Mouse (Mus musculus) kidney, adult 2 months (tissue): ENCODE data around the gene Creb3l2. TPM values are rescaled to one million over a fixed set of nuclear protein-coding genes. Genes with fewer than 3 reads are reported as not detected.

ENCODE experiments used
- DNase-seq: peaks from one replicate; pipeline ENCODE4 v3.0.0; 2021
- H3K27ac ChIP-seq: fragments of 200-500 bp; 2 replicates; pipeline ENCODE4 v1.5.1; 2012; ENCODE audit warnings: low read depth, low read length, control low read depth, inconsistent platforms; ENCODE audit not compliant: insufficient read depth
- H3K27me3 ChIP-seq: fragments of 200-500 bp; replicated peaks from 2 replicates; pipeline ENCODE4 v1.6.1; 2012; ENCODE audit warnings: mild to moderate bottlenecking, moderate library complexity, low read length, inconsistent platforms; ENCODE audit not compliant: control insufficient read depth, insufficient read depth
- H3K36me3 ChIP-seq: fragments of 200-500 bp; 2 replicates; pipeline ENCODE4 v1.6.1; 2012; ENCODE audit warnings: mild to moderate bottlenecking, moderate library complexity, low read length, inconsistent platforms; ENCODE audit not compliant: control insufficient read depth, insufficient read depth
- H3K4me1 ChIP-seq: fragments of 200-500 bp; 2 replicates; pipeline ENCODE4 v1.6.1; 2011; ENCODE audit warnings: low read length; ENCODE audit not compliant: control insufficient read depth, insufficient read depth
- H3K4me3 ChIP-seq: fragments of 200-500 bp; 2 replicates; pipeline ENCODE4 v1.5.1; 2011; ENCODE audit warnings: mild to moderate bottlenecking, low read depth, low read length, control low read depth; ENCODE audit not compliant: insufficient read depth
- CTCF ChIP-seq: fragments of 200-500 bp; conservative IDR thresholded peaks from 2 replicates; pipeline ENCODE4 v1.5.1; 2011; ENCODE audit warnings: low read depth, mild to moderate bottlenecking, control low read depth, low read length, moderate library complexity, mixed read lengths; ENCODE audit not compliant: insufficient read depth, insufficient read length
- POLR2A ChIP-seq: fragments of 200-500 bp; IDR thresholded peaks from one replicate; pipeline ENCODE4 v1.6.1; 2011; ENCODE audit warnings: low read depth, low read length, control low read depth
- WGBS: fragments of 180-500 bp; shearing (Covaris S2); methylation state at CpG from one replicate; pipeline ENCODE4 v1.1.7; 2018; 5-methylcytosine and 5-hydroxymethylcytosine counted together
- polyA plus RNA-seq: library from polyadenylated mRNA; depleted of rRNA; stranded (reverse); fragments of >200 nt; gene quantifications from 2 replicates; pipeline ENCODE4 v1.2.3, GENCODE M21; 2012

Gene Creb3l2
- polyA plus RNA-seq, 1 experiment: 25.0 TPM

GRCm38 (mm10) chr6:37411696-37412095, 30.2 kb downstream of the Creb3l2 start:
- Histone ChIP-seq H3K36me3 (no peaks in the 10 kb centered on the region; the same call in 1 of the 2 replicates), H3K27ac (no peak overlapping the region), H3K27me3 (no peaks in the 10 kb centered on the region), H3K4me1 (peaks cover 29% of the 10 kb centered on the region), H3K4me3 (no peak overlapping the region)
- 48% methylated on average over 3 of the region's 3 CpGs for WGBS
- no peak for DNase-seq
- TF ChIP-seq CTCF: no peak
- no peak for TF ChIP-seq POLR2A

- no peaks in the 10 kb centered on the region; the same call in 1 of the 2 replicates for H3K36me3 ChIP-seq
- TF ChIP-seq POLR2A (no peak), CTCF (no peak)
- H3K27ac ChIP-seq: no peak overlapping the region
- H3K27me3 ChIP-seq: no peaks in the 10 kb centered on the region
- WGBS: 83% methylated on average over 2 of the region's 2 CpGs
- DNase-seq: no peak
- H3K4me1 ChIP-seq: peaks cover 18% of the 10 kb centered on the region
- no peak overlapping the region for H3K4me3 ChIP-seq
Measured at GRCm38 (mm10) chr6:37409829-37410228, 32.1 kb downstream of the Creb3l2 start.

- 68% methylated on average over 3 of the region's 3 CpGs for WGBS
- no peaks in the 10 kb centered on the region for H3K27me3 ChIP-seq
- H3K27ac ChIP-seq: no peak overlapping the region
- no peaks in the 10 kb centered on the region for H3K36me3 ChIP-seq
- TF ChIP-seq CTCF (no peak), POLR2A (no peak)
- H3K4me3 ChIP-seq: no peak overlapping the region
- peaks cover 23% of the 10 kb centered on the region for H3K4me1 ChIP-seq
- no peak for DNase-seq
Measured at GRCm38 (mm10) chr6:37407876-37408275, 34.1 kb downstream of the Creb3l2 start.

- Histone ChIP-seq H3K4me1 (peaks cover 28% of the 10 kb centered on the region), H3K27ac (no peak overlapping the region), H3K4me3 (no peak overlapping the region), H3K27me3 (no peaks in the 10 kb centered on the region), H3K36me3 (no peaks in the 10 kb centered on the region)
- TF ChIP-seq CTCF: no peak
- no peak for TF ChIP-seq POLR2A
- WGBS: 71% methylated on average over 6 of the region's 6 CpGs
- no peak for DNase-seq
Measured at GRCm38 (mm10) chr6:37406903-37407302, 35.0 kb downstream of the Creb3l2 start.

GRCm38 (mm10) chr6:37406018-37406417, 35.9 kb downstream of the Creb3l2 start:
- TF ChIP-seq POLR2A (no peak), CTCF (no peak)
- 59% methylated on average over 10 of the region's 10 CpGs for WGBS
- Histone ChIP-seq H3K36me3 (no peaks in the 10 kb centered on the region), H3K27ac (no peak overlapping the region), H3K27me3 (no peaks in the 10 kb centered on the region), H3K4me1 (peaks cover 28% of the 10 kb centered on the region), H3K4me3 (no peak overlapping the region)
- no peak for DNase-seq

- peak; percentile 45 for DNase-seq
Measured at GRCm38 (mm10) chr6:37404325-37404724, 37.6 kb downstream of the Creb3l2 start.

GRCm38 (mm10) chr6:37401928-37402327, 40.0 kb downstream of the Creb3l2 start:
- H3K27me3 ChIP-seq: no peaks in the 10 kb centered on the region
- no peak overlapping the region for H3K4me3 ChIP-seq
- H3K4me1 ChIP-seq: peaks cover 46% of the 10 kb centered on the region
- WGBS: 23% methylated on average over 7 of the region's 7 CpGs
- H3K27ac ChIP-seq: peak overlapping the region; percentile 4; the same call in 1 of the 2 replicates
- no peaks in the 10 kb centered on the region for H3K36me3 ChIP-seq
- no peak for TF ChIP-seq POLR2A
- no peak for TF ChIP-seq CTCF
- DNase-seq: no peak

More at GRCm38 (mm10) chr6:37404325-37404724, 37.6 kb downstream of the Creb3l2 start:
- peaks cover 37% of the 10 kb centered on the region for H3K4me1 ChIP-seq
- no peaks in the 10 kb centered on the region for H3K27me3 ChIP-seq
- no peak overlapping the region for H3K4me3 ChIP-seq
- TF ChIP-seq POLR2A: no peak
- no peak for TF ChIP-seq CTCF
- WGBS: 31% methylated on average over 3 of the region's 3 CpGs
- H3K27ac ChIP-seq: peak overlapping the region; percentile 86
- no peaks in the 10 kb centered on the region for H3K36me3 ChIP-seq
